Mouse (Mus musculus): ENCODE measurements around the gene Slc22a14.
"Not testable (repeated sequence)": the region's sequence is repeated elsewhere in the genome, so short reads cannot be mapped to it uniquely, and the experiment has no call there.

Gene Slc22a14

DNA sequence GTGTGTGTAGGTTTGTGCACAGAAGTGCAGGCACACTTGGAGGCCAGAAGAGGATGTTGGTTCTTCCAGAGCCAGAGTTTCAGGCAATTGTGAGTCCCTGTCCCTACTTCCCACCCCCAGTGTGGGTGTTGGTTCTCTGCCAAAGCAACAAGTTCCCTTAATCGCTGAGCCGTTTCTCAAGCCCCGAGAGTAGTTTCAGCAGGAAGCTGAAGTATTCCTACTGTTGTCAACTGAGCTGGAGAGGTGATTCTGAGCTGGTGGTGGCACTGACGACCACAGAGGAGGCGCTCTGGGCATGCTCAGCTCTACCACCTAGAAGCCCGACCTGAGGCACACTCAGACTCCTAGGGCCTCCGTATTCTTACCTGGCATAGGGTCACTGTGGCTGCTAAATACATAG lies at the start of gene Slc22a14:
TSS of gene Slc22a14 (minus strand) at position 270 of the 400 bp plus-strand sequence.
- no peak for DNase-seq (ENCODE audit: low spot score)

DNA sequence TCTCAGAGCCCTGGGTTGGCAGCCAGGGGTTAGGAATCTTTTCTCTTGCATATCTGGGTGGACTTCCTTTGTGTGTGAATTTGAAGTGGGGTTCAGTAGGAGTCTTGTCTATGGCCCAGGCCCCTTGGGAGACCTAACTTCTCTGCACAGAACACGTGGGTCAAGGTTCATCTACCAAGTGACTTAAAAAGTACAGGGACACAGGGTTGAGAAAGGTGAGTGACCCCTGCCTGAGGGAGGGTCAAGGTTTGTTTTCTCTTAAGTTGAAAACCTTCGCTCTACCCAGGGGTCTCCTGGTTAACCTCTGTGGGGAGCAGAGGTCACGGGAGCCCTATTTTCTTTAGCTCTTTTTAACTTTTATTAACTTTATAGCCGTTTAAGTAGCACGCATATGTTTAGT lies 44.5 kb upstream of the Slc22a14 start:
- no peak for DNase-seq (ENCODE audit: low spot score)

DNA sequence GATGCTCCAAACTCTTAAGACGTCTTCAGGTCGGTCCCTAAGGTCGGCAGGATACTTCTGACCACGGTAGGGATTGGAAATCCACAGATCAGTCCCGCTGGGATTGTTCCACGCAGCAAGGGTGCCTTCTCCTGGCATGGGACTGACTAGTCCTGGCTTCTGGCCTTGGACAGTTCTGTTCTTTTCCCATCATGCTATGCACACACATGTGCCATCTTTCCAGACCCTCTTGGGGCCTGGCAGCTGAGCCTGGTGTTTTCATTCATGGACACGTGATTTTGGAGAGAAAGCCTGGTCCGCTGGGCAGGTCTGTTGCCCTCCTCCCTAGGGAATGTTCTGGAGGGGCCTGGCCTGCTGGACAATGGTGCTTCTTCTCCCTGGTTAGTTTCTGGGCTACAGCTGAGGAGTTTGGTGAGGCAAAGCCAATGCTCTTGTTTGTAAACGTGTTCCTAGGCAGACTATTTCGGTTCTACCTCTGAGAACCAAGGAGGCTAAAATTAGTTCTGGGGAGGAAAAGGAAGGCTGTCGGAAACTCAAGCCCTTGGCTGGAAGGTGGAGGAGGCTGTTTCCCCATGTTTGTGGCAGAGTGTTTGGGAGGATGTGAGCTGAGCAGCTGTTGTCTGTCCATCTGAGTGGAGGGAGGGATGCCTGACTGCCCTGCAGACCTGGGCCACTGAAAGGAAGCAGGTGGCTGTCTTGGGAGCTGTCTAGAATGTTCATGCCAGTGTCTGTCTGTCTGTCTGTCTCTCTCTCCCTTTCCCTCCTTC lies 43.7 kb upstream of the Slc22a14 start:
- DNase-seq (ENCODE audit: low spot score) = no peak

- DNase-seq (ENCODE audit: low spot score) = no peak
Measured at GRCm38 (mm10) chr9:119407884-119408283, 42.5 kb upstream of the Slc22a14 start.

- no peak for DNase-seq (ENCODE audit: low spot score)
Measured at GRCm38 (mm10) chr9:119404090-119404489, 38.7 kb upstream of the Slc22a14 start.

GRCm38 (mm10) chr9:119403236-119403641 lies 37.9 kb upstream of the Slc22a14 start:
- peak; percentile 29 for DNase-seq (ENCODE audit: low spot score)

DNA sequence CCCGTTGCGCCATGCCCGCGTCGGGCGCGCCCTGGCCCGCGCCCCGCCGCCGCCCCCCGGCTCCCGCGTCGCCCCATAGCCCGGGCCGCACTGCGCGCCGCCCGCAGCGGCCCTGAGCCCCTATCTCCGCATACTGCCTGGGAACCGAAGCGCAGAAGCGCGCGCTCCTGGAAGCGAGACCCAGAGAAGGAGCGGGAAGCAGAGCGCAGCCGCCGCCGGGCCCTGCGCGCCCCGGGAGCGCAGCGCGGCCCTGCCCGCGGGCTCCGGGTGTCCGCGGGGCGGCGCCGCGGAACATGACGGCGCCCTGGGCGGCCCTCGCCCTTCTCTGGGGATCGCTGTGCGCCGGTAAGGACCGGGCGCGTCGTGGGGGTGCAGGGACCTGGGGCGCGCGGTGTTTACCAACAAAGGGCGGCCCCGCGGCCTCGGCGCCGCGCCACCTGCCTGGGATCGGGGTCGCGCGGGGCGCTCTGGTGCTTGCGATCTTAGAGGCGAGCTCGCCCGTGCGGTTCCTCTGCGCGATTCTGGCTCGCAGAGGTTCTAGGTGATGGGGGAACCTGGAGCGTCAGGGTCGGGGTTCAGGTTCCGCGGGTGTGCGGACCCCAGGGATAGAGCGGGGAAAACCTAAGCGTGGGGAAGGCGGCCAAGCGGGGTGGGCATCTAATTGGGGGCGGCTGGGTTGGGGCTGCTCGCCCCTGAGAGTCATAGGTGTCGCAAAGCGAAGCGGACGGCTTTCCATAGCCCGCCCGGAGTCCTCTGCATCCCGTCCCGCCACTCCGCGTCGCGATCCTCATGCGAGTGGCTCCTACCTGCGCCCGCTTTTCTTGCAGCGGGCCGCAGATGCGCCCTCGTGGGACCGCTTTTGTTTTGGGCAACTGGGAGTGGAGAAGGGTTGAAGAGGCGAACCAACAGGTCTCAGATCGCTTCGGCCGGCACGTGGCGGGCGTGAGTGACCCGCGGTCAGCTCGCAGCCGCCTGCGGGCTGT lies 37.2 kb upstream of the Slc22a14 start:
- peak; percentile 53 for DNase-seq (ENCODE audit: low spot score)

- peak; percentile 92 for DNase-seq (ENCODE audit: low spot score)
Measured at GRCm38 (mm10) chr9:119401801-119402214, 36.5 kb upstream of the Slc22a14 start, which contains the start of gene Acvr2b. TSS of gene Acvr2b (plus strand) at chr9:119402118.

DNA sequence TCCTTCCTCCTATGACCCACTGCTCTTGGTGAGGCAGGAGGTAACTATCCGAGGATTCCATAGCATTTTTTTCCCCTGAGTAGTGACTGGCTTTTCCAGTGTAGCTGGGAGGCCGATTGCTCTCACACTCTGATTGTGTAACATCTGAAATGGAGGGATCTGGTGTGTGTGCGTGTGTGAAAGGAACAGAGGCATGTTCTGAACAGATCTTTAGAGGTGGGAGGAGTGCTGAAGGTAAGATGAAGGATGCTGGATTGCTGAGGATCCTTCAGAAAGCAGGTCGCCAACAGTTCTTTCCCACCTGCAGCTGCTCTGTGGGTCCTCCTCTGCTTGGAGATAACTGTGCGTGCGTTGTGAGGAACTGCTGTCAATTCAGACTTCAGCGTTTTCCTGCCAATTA lies 36.0 kb upstream of the Slc22a14 start:
- no peak for DNase-seq (ENCODE audit: low spot score)

DNA sequence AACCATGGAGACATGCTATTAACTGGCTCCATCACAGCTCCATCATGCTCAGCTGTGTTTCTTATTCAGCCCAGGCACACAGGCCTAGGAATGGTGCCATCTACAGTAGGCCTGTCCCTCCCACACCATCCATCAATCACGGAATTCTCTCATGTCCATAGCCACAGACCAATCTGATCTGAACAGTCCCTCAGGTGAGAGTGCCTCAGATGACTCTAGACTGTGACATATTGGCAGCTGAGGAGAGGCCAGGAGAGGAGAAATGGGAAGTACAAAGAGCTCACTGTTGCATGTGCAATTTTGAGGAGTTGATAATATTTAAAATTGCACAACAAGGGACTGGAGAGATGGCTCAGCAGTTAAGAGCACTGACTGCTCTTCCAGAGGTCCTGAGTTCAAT lies 29.5 kb upstream of the Slc22a14 start:
- no peak for DNase-seq (ENCODE audit: low spot score)

- no peak for DNase-seq (ENCODE audit: low spot score)
Measured at GRCm38 (mm10) chr9:119390214-119390613, 24.9 kb upstream of the Slc22a14 start.

DNA sequence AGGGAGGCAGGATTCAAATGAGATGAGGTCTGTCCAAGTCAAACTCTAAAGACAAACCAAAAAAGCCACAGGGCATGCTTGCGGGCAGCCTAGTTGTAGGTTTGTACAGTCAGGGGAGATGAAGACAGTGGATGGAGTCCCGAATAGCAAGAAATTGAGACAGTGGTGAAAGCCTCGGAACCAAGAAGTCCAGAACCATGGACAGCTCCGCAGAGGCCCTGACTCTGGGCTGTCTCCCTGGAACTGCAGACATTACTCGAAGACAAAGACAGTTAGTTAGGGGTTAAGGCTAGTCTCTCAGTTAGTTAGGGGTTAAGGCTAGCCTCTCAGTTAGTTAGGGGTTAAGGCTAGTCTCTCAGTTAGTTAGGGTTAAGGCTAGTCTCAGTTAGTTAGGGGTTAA lies 23.6 kb upstream of the Slc22a14 start:
- no peak for DNase-seq (ENCODE audit: low spot score)

GRCm38 (mm10) chr9:119382603-119383002 lies 17.2 kb upstream of the Slc22a14 start:
- no peak for DNase-seq (ENCODE audit: low spot score)

DNA sequence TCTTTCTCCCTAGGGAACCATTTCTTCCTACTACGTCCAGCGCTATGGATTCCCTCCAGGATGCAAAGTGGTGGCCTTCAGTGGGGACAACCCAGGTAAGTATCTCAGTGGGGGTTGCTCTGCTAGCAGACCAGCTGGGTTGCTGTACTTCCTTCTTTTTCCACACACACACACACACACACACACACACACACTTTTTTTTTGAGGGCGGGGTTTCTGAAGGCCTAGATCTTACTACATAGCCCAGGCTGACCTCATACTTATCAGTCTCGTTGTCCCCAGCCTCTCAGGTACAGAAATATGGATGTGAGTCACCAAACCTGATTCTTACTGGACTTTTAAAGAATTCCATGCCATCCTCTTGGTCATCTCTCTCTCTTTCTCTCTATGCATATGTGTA lies 12.9 kb upstream of the Slc22a14 start:
- no peak for DNase-seq (ENCODE audit: low spot score)

- no peak for DNase-seq (ENCODE audit: low spot score)
Measured at GRCm38 (mm10) chr9:119375556-119375955, 10.2 kb upstream of the Slc22a14 start.

- no peak for DNase-seq (ENCODE audit: low spot score)
Measured at GRCm38 (mm10) chr9:119375008-119375407, 9.7 kb upstream of the Slc22a14 start.

DNA sequence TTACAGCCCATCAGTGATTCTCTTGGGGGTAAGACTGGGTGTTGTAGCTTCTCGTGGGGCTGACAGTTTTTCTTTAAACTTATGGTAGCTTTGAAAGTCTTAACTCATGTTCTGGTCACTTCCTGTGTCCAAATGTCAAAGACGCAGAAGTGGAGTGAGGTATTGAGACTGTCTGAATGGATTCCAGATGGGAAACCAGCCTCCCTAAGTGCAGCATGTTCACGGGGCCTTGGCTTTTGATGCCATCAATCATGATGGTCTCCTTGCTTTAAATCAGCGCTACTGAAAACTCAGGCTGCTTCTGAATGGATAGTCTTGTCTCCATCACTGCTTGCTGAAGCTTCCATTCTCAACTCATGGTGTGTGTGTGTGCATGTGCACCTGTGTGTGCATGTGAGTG lies 5.9 kb upstream of the Slc22a14 start:
- DNase-seq (ENCODE audit: low spot score) = no peak

DNA sequence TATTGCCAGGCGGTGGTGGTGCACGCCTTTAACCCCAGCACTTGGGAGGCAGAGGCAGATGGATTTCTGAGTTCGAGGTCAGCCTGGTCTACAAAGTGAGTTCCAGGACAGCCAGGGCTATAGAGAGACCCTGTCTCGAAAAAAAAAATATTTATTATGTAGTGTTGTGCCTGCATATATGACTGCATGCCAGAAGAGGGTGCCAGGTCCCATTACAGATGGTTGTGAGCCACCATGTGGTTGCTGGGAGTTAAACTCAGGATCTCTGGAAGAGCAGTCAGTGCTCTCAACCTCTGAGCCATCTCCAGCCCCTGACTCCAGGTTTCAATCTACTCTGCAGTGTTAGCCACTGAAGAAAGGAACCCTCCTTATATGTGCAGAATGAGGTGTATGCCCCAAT lies 5.4 kb upstream of the Slc22a14 start:
- not testable (repeated sequence) for DNase-seq (ENCODE audit: low spot score)

- no peak for DNase-seq (ENCODE audit: low spot score)
Measured at GRCm38 (mm10) chr9:119368367-119368766, 3.0 kb upstream of the Slc22a14 start.

DNA sequence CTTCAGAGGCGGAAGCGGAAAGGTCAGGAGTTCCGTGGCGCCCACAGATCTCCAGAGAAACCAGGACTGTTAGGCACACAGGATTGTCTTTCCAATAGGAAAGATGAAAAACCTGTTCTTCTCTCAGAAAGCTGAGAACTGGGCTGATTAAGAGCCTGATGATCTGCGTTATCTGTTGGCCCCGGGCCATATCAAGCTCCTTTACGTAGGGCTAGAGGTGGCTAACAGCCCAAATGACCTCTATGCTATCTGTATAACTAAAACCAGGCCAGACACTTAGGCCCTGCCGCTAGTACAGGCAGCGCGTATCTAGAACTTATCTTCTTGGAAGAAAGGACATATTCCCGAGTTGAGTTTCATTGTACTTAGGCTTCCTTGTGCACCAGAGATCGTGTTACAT lies 2.1 kb downstream of the Slc22a14 start:
- DNase-seq (ENCODE audit: low spot score) = no peak

DNA sequence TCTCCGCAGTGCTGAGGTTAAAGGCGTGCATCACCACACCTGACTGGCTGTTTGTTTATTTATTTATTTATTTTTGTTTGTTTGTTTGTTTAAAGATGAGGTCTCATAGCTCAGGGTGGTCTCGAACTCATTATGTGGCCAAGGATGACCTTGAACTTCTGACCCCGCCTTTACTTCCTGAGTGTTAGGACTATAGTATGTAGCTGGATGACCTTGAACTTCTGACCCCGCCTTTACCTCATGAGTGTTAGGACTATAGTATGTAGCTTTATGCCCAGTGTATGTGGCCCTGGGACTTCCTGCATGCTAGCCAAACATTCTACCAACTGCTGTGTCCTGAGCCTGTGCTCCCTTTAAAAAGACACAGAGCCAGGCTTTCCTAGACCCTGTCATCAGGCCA lies 3.9 kb downstream of the Slc22a14 start:
- DNase-seq (ENCODE audit: low spot score) = no peak

- DNase-seq (ENCODE audit: low spot score) = no peak
Measured at GRCm38 (mm10) chr9:119358058-119358429, 7.3 kb downstream of the Slc22a14 start.

Data from testis, postnatal 14 days (tissue).